ENCODE assay signal across 10 mouse cellular contexts in the genomic region with DNA sequence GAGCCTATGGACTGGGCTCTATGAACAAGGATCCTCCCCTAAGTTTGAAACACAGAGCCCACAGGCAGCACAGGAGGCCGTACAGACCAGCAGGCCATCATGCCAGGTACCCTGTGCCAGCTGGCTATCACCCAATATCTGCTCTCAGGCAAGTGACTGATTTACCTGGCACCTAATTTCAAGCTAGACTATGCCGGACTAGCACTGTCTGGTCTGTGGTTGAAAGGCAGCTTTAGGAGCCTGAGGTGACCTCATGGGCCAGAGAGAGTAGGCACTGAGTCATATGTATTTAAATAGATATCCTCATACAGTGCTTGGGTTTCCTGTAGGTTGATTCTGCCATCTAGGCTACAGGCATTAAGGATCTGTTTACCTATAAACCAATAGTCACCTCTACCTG.
DNase-seq lines count a peak whose midpoint lies in the region; ATAC-seq and TF ChIP-seq lines count a peak whose summit lies in the region.
"Had no signal": no experiment of that assay in that cellular context is flagged by ENCODE, and none has a peak within 500 bp of the region (broad histone marks: within the 10 kb centered on the region; RNA-seq: fewer than 3 reads in every experiment).

No protein-coding gene starts in this region.

- H3K36me3 ChIP-seq in kidney, embryonic 15.5 days: peaks cover 90% of the 10 kb centered on the region
- no peaks in the 10 kb centered on the region for H3K36me3 ChIP-seq in hindbrain, embryonic 11.5 days (ENCODE audit: control insufficient read depth, insufficient read depth, low read length)
- H3K36me3 ChIP-seq in midbrain, embryonic 13.5 days: peaks cover 70% of the 10 kb centered on the region

- no peak overlapping the region for H3K4me2 ChIP-seq in kidney, embryonic 15.5 days
- no peak overlapping the region for H3K4me2 ChIP-seq in hindbrain, embryonic 11.5 days (replicated peaks; ENCODE audit: low read depth, low read length)
- no peak overlapping the region for H3K4me2 ChIP-seq in midbrain, embryonic 13.5 days (replicated peaks)
- H3K4me2 ChIP-seq: midbrain, embryonic 12.5 days; stomach, embryonic 15.5 days had no signal

- DNase-seq in kidney, adult 11 months: peak; percentile 93
- DNase-seq in kidney, adult 9 months: peak; percentile 97
- DNase-seq in hindbrain, embryonic 11.5 days (ENCODE audit: low spot score): no peak

- WGBS in kidney, embryonic 15.5 days: 82% methylated on average over 2 of the region's 2 CpGs
- WGBS in bone marrow, adult 2 months: 44% methylated on average over 2 of the region's 2 CpGs
- WGBS in hindbrain, embryonic 11.5 days: 96% methylated on average over 2 of the region's 2 CpGs
- 96% methylated on average over 2 of the region's 2 CpGs for WGBS in midbrain, embryonic 13.5 days

- H3K27me3 ChIP-seq in kidney, embryonic 15.5 days: no peaks in the 10 kb centered on the region
- H3K27me3 ChIP-seq in hindbrain, embryonic 11.5 days (ENCODE audit: control insufficient read depth, insufficient read depth, low read length): no peaks in the 10 kb centered on the region
- no peaks in the 10 kb centered on the region for H3K27me3 ChIP-seq in midbrain, embryonic 13.5 days
- H3K27me3 ChIP-seq: midbrain, embryonic 12.5 days; stomach, embryonic 15.5 days had no signal

- no peak for TF ChIP-seq POLR2A in bone marrow, adult 2 months (IDR thresholded peaks at IDR 0.05; ENCODE audit: borderline replicate concordance, control insufficient read depth, low read depth, low read length)

- no peak for TF ChIP-seq CTCF in bone marrow, adult 2 months (IDR thresholded peaks at IDR 0.05; ENCODE audit: control insufficient read depth, insufficient read depth, low read length)

- H3K9ac ChIP-seq in kidney, embryonic 15.5 days: no peak overlapping the region
- no peak overlapping the region for H3K9ac ChIP-seq in hindbrain, embryonic 11.5 days (ENCODE audit: low read depth, low read length)
- H3K9ac ChIP-seq in midbrain, embryonic 13.5 days (replicated peaks): no peak overlapping the region
- H3K9ac ChIP-seq: midbrain, embryonic 12.5 days; stomach, embryonic 15.5 days had no signal

- ATAC-seq in kidney, embryonic 15.5 days (replicated peaks; ENCODE audit: low FRiP score): no peak
- peak; percentile 50 for ATAC-seq in megakaryocyte, adult 5-6 weeks (ENCODE audit: poor library complexity, severe bottlenecking)
- ATAC-seq in hindbrain, embryonic 11.5 days (ENCODE audit: low FRiP score): no peak
- ATAC-seq in midbrain, embryonic 13.5 days: no peak
- ATAC-seq in erythroblast, adult 5-6 weeks (replicated peaks; ENCODE audit: low FRiP score, poor library complexity, severe bottlenecking): no peak

- H3K9me3 ChIP-seq in kidney, embryonic 15.5 days (replicated peaks): no peaks in the 10 kb centered on the region
- H3K9me3 ChIP-seq in hindbrain, embryonic 11.5 days (ENCODE audit: control insufficient read depth, low read length): no peaks in the 10 kb centered on the region
- no peaks in the 10 kb centered on the region for H3K9me3 ChIP-seq in midbrain, embryonic 13.5 days
- H3K9me3 ChIP-seq: midbrain, embryonic 12.5 days; stomach, embryonic 15.5 days had no signal

- H3K27ac ChIP-seq in kidney, embryonic 15.5 days: no peak overlapping the region
- H3K27ac ChIP-seq in bone marrow, adult 2 months (ENCODE audit: control insufficient read depth, insufficient read depth, low read depth, low read length, poor library complexity): peak overlapping the region; percentile 64
- no peak overlapping the region for H3K27ac ChIP-seq in hindbrain, embryonic 11.5 days (ENCODE audit: low read depth, low read length)
- H3K27ac ChIP-seq in midbrain, embryonic 13.5 days: no peak overlapping the region
- H3K27ac ChIP-seq: midbrain, embryonic 12.5 days; stomach, embryonic 15.5 days had no signal

- H3K4me3 ChIP-seq in kidney, embryonic 15.5 days (replicated peaks): no peak overlapping the region
- H3K4me3 ChIP-seq in bone marrow, adult 2 months (replicated peaks; ENCODE audit: control insufficient read depth, low read depth, low read length): no peak overlapping the region
- no peak overlapping the region for H3K4me3 ChIP-seq in hindbrain, embryonic 11.5 days (ENCODE audit: low read depth, low read length)
- no peak overlapping the region for H3K4me3 ChIP-seq in midbrain, embryonic 13.5 days (replicated peaks)
- H3K4me3 ChIP-seq: midbrain, embryonic 12.5 days; stomach, embryonic 15.5 days had no signal

- peaks cover 2% of the 10 kb centered on the region; the same call in 1 of the 2 replicates for H3K4me1 ChIP-seq in kidney, embryonic 15.5 days
- peaks cover 6% of the 10 kb centered on the region for H3K4me1 ChIP-seq in bone marrow, adult 2 months (ENCODE audit: control insufficient read depth, insufficient read depth, low read length)
- H3K4me1 ChIP-seq in hindbrain, embryonic 11.5 days (replicated peaks; ENCODE audit: control insufficient read depth, insufficient read depth, low read length): no peaks in the 10 kb centered on the region
- no peaks in the 10 kb centered on the region for H3K4me1 ChIP-seq in midbrain, embryonic 13.5 days (replicated peaks)
- H3K4me1 ChIP-seq: midbrain, embryonic 12.5 days; stomach, embryonic 15.5 days had no signal
